Mouse (Mus musculus): ENCODE data around the gene Fbxl13. TPM values are rescaled to one million over a fixed set of nuclear protein-coding genes. Genes with fewer than 3 reads are reported as not detected.

Gene Fbxl13
- total RNA-seq, 2 experiments from 2014 or later = 0.33 to 0.36 TPM

- no peak for DNase-seq (ENCODE audit: low spot score in 2 of 2)
- intact Hi-C loops (cut with DNase I) = loop anchor here (10.0 kb wide), 1 partner anchor 298 kb away; the partner anchor contains the start of gene Pmpcb
Observed at GRCm38 (mm10) chr5:21436471-21436975, 208.9 kb downstream of the Fbxl13 start.

GRCm38 (mm10) chr5:21434148-21434929 is 211.1 kb downstream of the Fbxl13 start:
- intact Hi-C loops (cut with DNase I) = loop anchor here (2.0 to 10.0 kb wide), 3 partner anchors 152 to 300 kb away; partner anchors contain the start of gene Pmpcb
- DNase-seq (ENCODE audit: low spot score in 2 of 2) = peak; percentile 64 to 72

Other genes with a start within 250 kb of the Fbxl13 start
- gene Ccdc146, start 221.0 kb downstream of the Fbxl13 start, total RNA-seq (2021) = under 1 TPM; 0.20 to 0.25 TPM
- gene Fam185a, start 220.7 kb downstream of the Fbxl13 start, total RNA-seq (2021) = 10 to 100 TPM; 12.8 to 13.2 TPM
- under 1 TPM; 0.55 to 0.64 TPM for gene Lrrc17, start 102.1 kb downstream of the Fbxl13 start, total RNA-seq (2021)
- 10 to 100 TPM; 20.4 to 22.1 TPM for gene Armc10, start 179 bp upstream of the Fbxl13 start, total RNA-seq (2021)
- gene Napepld, start 55.8 kb upstream of the Fbxl13 start, total RNA-seq (2021) = 1 to 10 TPM; 8.6 to 9.0 TPM
- 10 to 100 TPM; 68.6 to 69.7 TPM for gene Pmpcb, start 91.5 kb upstream of the Fbxl13 start, total RNA-seq (2021)
- gene Dnajc2, start 139.6 kb upstream of the Fbxl13 start, total RNA-seq (2021) = 10 to 100 TPM; 33.7 to 34.6 TPM
- 100 to 1,000 TPM; 115 to 121 TPM for gene Psmc2, start 139.6 kb upstream of the Fbxl13 start, total RNA-seq (2021)
- gene Slc26a5, start 220.0 kb upstream of the Fbxl13 start, total RNA-seq (2021) = under 1 TPM in 1 of 2 experiments, not detected in 1; 0.70 TPM

Data from left cerebral cortex, postnatal 14 days (tissue).